In the genomic region with DNA sequence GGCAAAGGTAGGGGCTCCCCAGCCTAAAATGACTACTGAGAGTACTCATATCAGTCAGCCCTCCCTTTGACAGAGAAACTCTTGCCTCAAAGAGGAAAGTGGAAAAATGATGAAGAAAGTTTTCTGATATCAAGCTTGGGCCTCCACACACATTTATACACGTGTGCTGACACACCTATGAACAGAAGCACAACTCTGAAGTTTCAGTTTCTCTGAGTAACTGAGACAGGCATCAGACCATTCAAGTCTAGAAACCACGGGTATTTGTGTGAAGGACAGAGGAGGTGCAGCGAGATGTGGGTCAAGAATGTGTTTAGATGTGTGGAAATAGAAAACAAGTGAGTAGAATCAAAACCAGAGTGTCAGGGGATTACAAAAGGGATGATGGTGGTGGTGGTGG, we compare ENCODE assay signal across 25 mouse cellular contexts.
DNase-seq lines count a peak whose midpoint lies in the region; ATAC-seq and TF ChIP-seq lines count a peak whose summit lies in the region.
"Had no signal": no experiment of that assay in that cellular context is flagged by ENCODE, and none has a peak within 500 bp of the region (broad histone marks: within the 10 kb centered on the region; RNA-seq: fewer than 3 reads in every experiment).

No protein-coding gene starts in this region.

- H3K4me2 ChIP-seq in liver, postnatal 0 days (ENCODE audit: low read depth, low read length): no peak overlapping the region
- H3K4me2 ChIP-seq: embryonic facial prominence, embryonic 13.5 days; embryonic facial prominence, embryonic 15.5 days; forebrain, embryonic 12.5 days had no signal

- WGBS in liver, postnatal 0 days (ENCODE audit: insufficient replicate concordance): 66% methylated on average over 3 of the region's 3 CpGs

- no peak overlapping the region for H3K27ac ChIP-seq in liver, postnatal 0 days (ENCODE audit: low read depth)
- H3K27ac ChIP-seq: embryonic facial prominence, embryonic 13.5 days; embryonic facial prominence, embryonic 15.5 days; forebrain, embryonic 10.5 days; forebrain, embryonic 12.5 days had no signal

- ATAC-seq in CD4-positive, CD25-positive, alpha-beta regulatory T cell, adult 4 months: no peak
- peak; percentile 28 for ATAC-seq in activated CD4-positive, CD25-positive, alpha-beta regulatory T cell, adult 4 months
- no peak for ATAC-seq in liver, postnatal 0 days
- no peak for ATAC-seq in inflammation-experienced regulatory T-cells, adult 6 months
- ATAC-seq: forebrain, embryonic 14.5 days; forebrain, embryonic 16.5 days; Patski had no signal

- DNase-seq in CD4-positive, CD25-positive, alpha-beta regulatory T cell, adult 2 months (ENCODE audit: low read depth, low spot score): peak; percentile 4
- no peak for DNase-seq in liver, postnatal 0 days
- DNase-seq: adrenal gland, adult 2 months; adrenal gland, postnatal 10 days; adrenal gland, postnatal 25 days; B cell, adult 2 months; cerebellum, adult 11 months; cerebellum, adult 18-20 months; cerebellum, adult 8-10 months; cerebellum, adult 9-11 months; cerebellum, postnatal 14 days; cerebellum, postnatal 36 days; embryo, embryonic 11 days had no signal

- no peak overlapping the region for H3K4me3 ChIP-seq in liver, postnatal 0 days (ENCODE audit: low read depth, low read length)
- H3K4me3 ChIP-seq: embryonic facial prominence, embryonic 13.5 days; embryonic facial prominence, embryonic 15.5 days; erythroblast, embryonic 14.5 days; forebrain, embryonic 10.5 days; forebrain, embryonic 12.5 days had no signal

- H3K36me3 ChIP-seq in liver, postnatal 0 days (replicated peaks; ENCODE audit: insufficient read depth, low read length): no peaks in the 10 kb centered on the region
- H3K36me3 ChIP-seq: embryonic facial prominence, embryonic 13.5 days; embryonic facial prominence, embryonic 15.5 days; forebrain, embryonic 10.5 days; forebrain, embryonic 12.5 days; G1E had no signal

- TF ChIP-seq EP300 in liver, postnatal 0 days (IDR thresholded peaks at IDR 0.05; ENCODE audit: low read depth): no peak

- no peak overlapping the region for H3K9ac ChIP-seq in liver, postnatal 0 days (replicated peaks)
- H3K9ac ChIP-seq: embryonic facial prominence, embryonic 13.5 days; embryonic facial prominence, embryonic 15.5 days; forebrain, embryonic 12.5 days had no signal

- no peaks in the 10 kb centered on the region for H3K9me3 ChIP-seq in liver, postnatal 0 days (ENCODE audit: low read length)
- H3K9me3 ChIP-seq: embryonic facial prominence, embryonic 13.5 days; embryonic facial prominence, embryonic 15.5 days; forebrain, embryonic 10.5 days; forebrain, embryonic 12.5 days; G1E had no signal

- H3K4me1 ChIP-seq in liver, postnatal 0 days (ENCODE audit: insufficient read depth): no peaks in the 10 kb centered on the region
- H3K4me1 ChIP-seq: embryonic facial prominence, embryonic 13.5 days; embryonic facial prominence, embryonic 15.5 days; forebrain, embryonic 10.5 days; forebrain, embryonic 12.5 days had no signal

- no peaks in the 10 kb centered on the region for H3K27me3 ChIP-seq in liver, postnatal 0 days (ENCODE audit: insufficient read depth, low read length)
- H3K27me3 ChIP-seq: embryonic facial prominence, embryonic 13.5 days; embryonic facial prominence, embryonic 15.5 days; forebrain, embryonic 12.5 days; Patski had no signal

- TF ChIP-seq CTCF in liver, postnatal 0 days (IDR thresholded peaks at IDR 0.05; ENCODE audit: low read depth): no peak
